Comparison of ENCODE assay signal across 12 mouse cellular contexts in genomic region chr4:95759027-95759731, GRCm38 (mm10).
DNase-seq lines count a peak whose midpoint lies in the region; ATAC-seq and TF ChIP-seq lines count a peak whose summit lies in the region.
"Had no signal": no experiment of that assay in that cellular context is flagged by ENCODE, and none has a peak within 500 bp of the region (broad histone marks: within the 10 kb centered on the region; RNA-seq: fewer than 3 reads in every experiment).

No protein-coding gene starts in this region.

- H3K4me3 ChIP-seq in kidney, adult 2 months (ENCODE audit: insufficient read depth, low read depth, low read length), result no peak overlapping the region
- H3K4me3 ChIP-seq in limb, embryonic 10.5 days, result no peak overlapping the region
- H3K4me3 ChIP-seq: hindbrain, embryonic 15.5 days; liver, embryonic 12.5 days had no signal

- peaks cover 23% of the 10 kb centered on the region; the same call in 1 of the 2 replicates for H3K4me1 ChIP-seq in kidney, adult 2 months (ENCODE audit: control insufficient read depth, insufficient read depth, low read length)
- H3K4me1 ChIP-seq in limb, embryonic 10.5 days, result peaks cover 10% of the 10 kb centered on the region
- H3K4me1 ChIP-seq: hindbrain, embryonic 15.5 days; liver, embryonic 12.5 days had no signal

- H3K9me3 ChIP-seq in limb, embryonic 10.5 days (replicated peaks), result no peaks in the 10 kb centered on the region
- H3K9me3 ChIP-seq: hindbrain, embryonic 15.5 days; liver, embryonic 12.5 days had no signal

- no peak for TF ChIP-seq POLR2A in kidney, adult 2 months (IDR thresholded peaks at IDR 0.05; ENCODE audit: low read depth, low read length)

- ATAC-seq in Patski, result peak; percentile 95
- ATAC-seq: liver, embryonic 12.5 days had no signal

- no peak for TF ChIP-seq CTCF in Patski (IDR thresholded peaks at IDR 0.05)
- TF ChIP-seq CTCF in kidney, adult 2 months (conservative IDR thresholded peaks at IDR 0.05; ENCODE audit: insufficient read depth, insufficient read length, low read depth, low read length), result no peak

- in situ Hi-C loops in Patski (cut with MboI; ENCODE audit: low pct_unique_long_range_greater_than_20kb), result loop anchor here (10.0 kb wide), 1 partner anchor 754 kb away; no protein-coding TSS in a partner anchor

- H3K27ac ChIP-seq in kidney, adult 2 months (ENCODE audit: insufficient read depth, low read depth, low read length), result peak overlapping the region; percentile 93
- peak overlapping the region; percentile 68; the same call in 1 of the 2 replicates for H3K27ac ChIP-seq in limb, embryonic 10.5 days
- H3K27ac ChIP-seq: hindbrain, embryonic 15.5 days; liver, embryonic 12.5 days had no signal

- DNase-seq in Patski (ENCODE audit: low read depth, low spot score), result peak; percentile 98
- peak; percentile 68 for DNase-seq in embryo, embryonic 10.5 days (ENCODE audit: low spot score)
- peak; percentile 92 for DNase-seq in kidney, adult 2 months
- no peak for DNase-seq in limb, embryonic 10.5 days (ENCODE audit: low spot score)
- no peak for DNase-seq in frontal cortex, postnatal 36 days (ENCODE audit: low spot score in 2 of 2)
- DNase-seq in thymus, postnatal 10 days (ENCODE audit: low spot score in 2 of 2), result no peak
- no peak for DNase-seq in left cerebral cortex, adult 8-10 months (ENCODE audit: low spot score in 2 of 2)
- DNase-seq: cerebellum, adult 9-10 months; lung, postnatal 36 days; thymus, adult 2 months had no signal

- H3K27me3 ChIP-seq in Patski, result no peaks in the 10 kb centered on the region
- no peaks in the 10 kb centered on the region for H3K27me3 ChIP-seq in kidney, adult 2 months (replicated peaks; ENCODE audit: control insufficient read depth, insufficient read depth, low read length)
- H3K27me3 ChIP-seq in limb, embryonic 10.5 days (ENCODE audit: low read depth, poor library complexity, severe bottlenecking), result no peaks in the 10 kb centered on the region
- H3K27me3 ChIP-seq: hindbrain, embryonic 15.5 days; liver, embryonic 12.5 days had no signal

- CTCF ChIA-PET in Patski (lab: Charles Lee), result interaction anchor here (0.9 kb wide), 1 partner anchor 36 kb away, joined by 3 read pairs; no protein-coding TSS in a partner anchor

- no peaks in the 10 kb centered on the region for H3K36me3 ChIP-seq in kidney, adult 2 months (ENCODE audit: control insufficient read depth, insufficient read depth, low read length)
- H3K36me3 ChIP-seq in limb, embryonic 10.5 days, result no peaks in the 10 kb centered on the region
- H3K36me3 ChIP-seq: hindbrain, embryonic 15.5 days; liver, embryonic 12.5 days had no signal

- POLR2A ChIA-PET in Patski (lab: Charles Lee), result interaction anchor here (0.6 to 1.6 kb wide), 4 partner anchors 10 to 407 kb away, joined by 3 read pairs; no protein-coding TSS in a partner anchor

- WGBS in kidney, adult 2 months, result 44% methylated on average over 5 of the region's 5 CpGs
- WGBS in limb, embryonic 10.5 days, result 44% methylated on average over 5 of the region's 5 CpGs

Comparison
In these comparisons a context has a peak if more than half of its experiments do, and no peak if none do; other contexts are left out.
1. DNase-seq: peak in Patski (single experiment), embryo, embryonic 10.5 days (single experiment) and kidney, adult 2 months (single experiment); none in limb, embryonic 10.5 days (single experiment), frontal cortex, postnatal 36 days (0 of 2), thymus, postnatal 10 days (0 of 2) and left cerebral cortex, adult 8-10 months (0 of 2).